Comparison of ENCODE assay signal across 8 mouse cellular contexts in genomic region chr4:109117596-109118326, GRCm38 (mm10).
DNase-seq lines count a peak whose midpoint lies in the region; ATAC-seq and TF ChIP-seq lines count a peak whose summit lies in the region.

No protein-coding gene starts in this region.

- peak overlapping the region; percentile 76 for H3K4me3 ChIP-seq in G1E (ENCODE audit: low read depth, low read length)
- H3K4me3 ChIP-seq in forebrain, embryonic 16.5 days (replicated peaks; ENCODE audit: low read length) = peak overlapping the region; percentile 49
- peak overlapping the region; percentile 61 for H3K4me3 ChIP-seq in layer of hippocampus, adult 2 months
- peak overlapping the region; percentile 50 for H3K4me3 ChIP-seq in lung, embryonic 14.5 days (ENCODE audit: low read depth, low read length)
- H3K4me3 ChIP-seq in olfactory bulb, adult 2 months (ENCODE audit: insufficient read depth, low read depth, low read length) = peak overlapping the region; percentile 56
- H3K4me3 ChIP-seq in thymus, adult 2 months (ENCODE audit: control insufficient read depth, insufficient read depth, low read length) = peak overlapping the region; percentile 86

- no peaks in the 10 kb centered on the region for H3K27me3 ChIP-seq in G1E (ENCODE audit: insufficient read depth, low read length)
- H3K27me3 ChIP-seq in forebrain, embryonic 16.5 days (replicated peaks; ENCODE audit: control insufficient read depth, insufficient read depth, low read length) = no peaks in the 10 kb centered on the region
- no peaks in the 10 kb centered on the region for H3K27me3 ChIP-seq in lung, embryonic 14.5 days (ENCODE audit: insufficient read depth, low read length)
- H3K27me3 ChIP-seq in thymus, adult 2 months (ENCODE audit: control insufficient read depth, insufficient read depth, low read length) = no peaks in the 10 kb centered on the region

- peak; percentile 97 for ATAC-seq in G1E (ENCODE audit: extremely low read depth, insufficient number of reproducible peaks, low FRiP score, poor library complexity, severe bottlenecking)
- peak; percentile 95 for ATAC-seq in forebrain, embryonic 16.5 days
- peak; percentile 99 for ATAC-seq in lung, embryonic 14.5 days (ENCODE audit: insufficient read depth)

- H3K9me3 ChIP-seq in G1E (replicated peaks) = no peaks in the 10 kb centered on the region
- H3K9me3 ChIP-seq in forebrain, embryonic 16.5 days (ENCODE audit: control insufficient read depth, low read length) = no peaks in the 10 kb centered on the region
- no peaks in the 10 kb centered on the region for H3K9me3 ChIP-seq in lung, embryonic 14.5 days (ENCODE audit: low read depth, low read length)

- intact Hi-C loops in heart, postnatal 36 days (cut with DNase I) = loop anchor here (2.0 to 5.0 kb wide), 2 partner anchors 29 to 85 kb away; partner anchors contain the start of gene Osbpl9

- DNase-seq in G1E (ENCODE audit: low spot score) = peak; percentile 99
- DNase-seq in cerebellum, adult 18-20 months = peak; percentile 97 to 98
- DNase-seq in heart, postnatal 36 days = peak; percentile 88 to 90
- peak; percentile 64 to 74 for DNase-seq in layer of hippocampus, adult 2 months (ENCODE audit: low spot score in 2 of 2)
- DNase-seq in lung, embryonic 14.5 days = peak; percentile 95
- DNase-seq in thymus, adult 2 months = peak; percentile 89

- TF ChIP-seq CTCF in G1E (IDR thresholded peaks at IDR 0.05; ENCODE audit: low read depth, low read length) = no peak
- peak; percentile 29 for TF ChIP-seq CTCF in layer of hippocampus, adult 2 months (conservative IDR thresholded peaks at IDR 0.05)
- peak; percentile 32; the same call in 1 of the 2 replicates for TF ChIP-seq CTCF in lung, embryonic 14.5 days (IDR thresholded peaks at IDR 0.05; ENCODE audit: low read depth)
- no peak for TF ChIP-seq CTCF in olfactory bulb, adult 2 months (IDR thresholded peaks at IDR 0.05; ENCODE audit: insufficient read depth, low read depth, low read length)
- no peak for TF ChIP-seq CTCF in thymus, adult 2 months (IDR thresholded peaks at IDR 0.05; ENCODE audit: borderline replicate concordance, control insufficient read depth, extremely low read depth, insufficient read depth, low read length, poor library complexity)

- H3K36me3 ChIP-seq in G1E (replicated peaks) = peaks cover 12% of the 10 kb centered on the region
- no peaks in the 10 kb centered on the region for H3K36me3 ChIP-seq in forebrain, embryonic 16.5 days (ENCODE audit: control insufficient read depth, insufficient read depth)
- no peaks in the 10 kb centered on the region for H3K36me3 ChIP-seq in lung, embryonic 14.5 days (ENCODE audit: insufficient read depth)
- H3K36me3 ChIP-seq in thymus, adult 2 months (ENCODE audit: control insufficient read depth, insufficient read depth, low read length) = no peaks in the 10 kb centered on the region

- peaks cover 40% of the 10 kb centered on the region for H3K4me1 ChIP-seq in G1E (ENCODE audit: insufficient read depth, low read depth, low read length)
- H3K4me1 ChIP-seq in forebrain, embryonic 16.5 days (replicated peaks; ENCODE audit: control insufficient read depth, insufficient read depth, low read length) = peaks cover 12% of the 10 kb centered on the region
- H3K4me1 ChIP-seq in lung, embryonic 14.5 days (ENCODE audit: insufficient read depth) = peaks cover 12% of the 10 kb centered on the region
- 0 out of 2 replicates have a peak, but pooled peaks cover 2% of the 10 kb centered on the region for H3K4me1 ChIP-seq in olfactory bulb, adult 2 months (ENCODE audit: control insufficient read depth, insufficient read depth, low read length)
- peaks cover 10% of the 10 kb centered on the region for H3K4me1 ChIP-seq in thymus, adult 2 months (replicated peaks; ENCODE audit: control insufficient read depth, insufficient read depth, low read length)

- H3K9ac ChIP-seq in forebrain, embryonic 16.5 days (replicated peaks; ENCODE audit: low read depth, low read length) = peak overlapping the region; percentile 59
- H3K9ac ChIP-seq in lung, embryonic 14.5 days = peak overlapping the region; percentile 62

- H3K27ac ChIP-seq in forebrain, embryonic 16.5 days (ENCODE audit: low read length) = 0 out of 2 replicates have a peak overlapping the region, but pooled peaks have one; percentile 5
- peak overlapping the region; percentile 77 for H3K27ac ChIP-seq in layer of hippocampus, adult 2 months
- peak overlapping the region; percentile 78 for H3K27ac ChIP-seq in lung, embryonic 14.5 days (ENCODE audit: low read depth)
- H3K27ac ChIP-seq in olfactory bulb, adult 2 months (ENCODE audit: insufficient read depth, low read depth, low read length) = peak overlapping the region; percentile 60
- peak overlapping the region; percentile 74 for H3K27ac ChIP-seq in thymus, adult 2 months (ENCODE audit: control insufficient read depth, insufficient read depth, low read length)

- peak; percentile 80 for TF ChIP-seq POLR2A in olfactory bulb, adult 2 months (IDR thresholded peaks at IDR 0.05; ENCODE audit: insufficient read depth, low read depth, low read length)
- peak; percentile 87 for TF ChIP-seq POLR2A in thymus, adult 2 months (IDR thresholded peaks at IDR 0.05; ENCODE audit: control insufficient read depth, extremely low read depth, insufficient read depth, low read length, poor library complexity)

- peak overlapping the region; percentile 58 for H3K4me2 ChIP-seq in forebrain, embryonic 16.5 days (ENCODE audit: low read length)
- H3K4me2 ChIP-seq in lung, embryonic 14.5 days = peak overlapping the region; percentile 76

- WGBS in forebrain, embryonic 16.5 days = under 1% methylated on average over 33 of the region's 46 CpGs
- under 1% methylated on average over 40 of the region's 46 CpGs for WGBS in lung, embryonic 14.5 days
- under 1% methylated on average over 46 of the region's 46 CpGs for WGBS in olfactory bulb, adult 2 months
- WGBS in thymus, adult 2 months = under 1% methylated on average over 43 of the region's 46 CpGs

Comparison
In these comparisons a context has a peak if more than half of its experiments do, and no peak if none do; other contexts are left out.
1. Peak in every context shown above with its lines: DNase-seq, ATAC-seq, H3K4me3 ChIP-seq and H3K27ac ChIP-seq.
2. CTCF ChIP-seq: peak in layer of hippocampus, adult 2 months (single experiment) and lung, embryonic 14.5 days (single experiment); none in G1E (single experiment), olfactory bulb, adult 2 months (single experiment) and thymus, adult 2 months (single experiment).
3. H3K27ac ChIP-seq: peak in every context shown above with its lines; median percentile 78 in lung, embryonic 14.5 days; 77 in layer of hippocampus, adult 2 months; 74 in thymus, adult 2 months; 60 in olfactory bulb, adult 2 months; 5 in forebrain, embryonic 16.5 days.